Mouse (Mus musculus) liver, embryonic 11.5 days (tissue): ENCODE results near the gene Moxd1. TPM values are rescaled to one million over a fixed set of nuclear protein-coding genes. Genes with fewer than 3 reads are reported as not detected.

Experiments used
- ATAC-seq: fragments of 200-750 bp; cut with Nextera tagmentation; replicated peaks from 2 replicates; pipeline ENCODE4 v1.8.0; 2017; ENCODE audit warnings: moderate number of reproducible peaks, mild to moderate bottlenecking, moderate TSS enrichment, moderate library complexity; ENCODE audit not compliant: low FRiP score
- DNase-seq: peaks from one replicate; pipeline ENCODE4 v3.0.0-alpha.2; 2017; ENCODE audit warnings: low spot score
- H3K27ac ChIP-seq: fragments of 300-500 bp; sonication (generic); 2 replicates; pipeline ENCODE4 v1.5.1; 2014; ENCODE audit warnings: mild to moderate bottlenecking, low read depth, low read length, control low read depth
- H3K27me3 ChIP-seq: fragments of 300-500 bp; sonication (generic); replicated peaks from 2 replicates; pipeline ENCODE4 v1.6.1; 2014; ENCODE audit warnings: low read length, mixed read lengths; ENCODE audit not compliant: control insufficient read depth, insufficient read depth
- H3K36me3 ChIP-seq: fragments of 300-500 bp; sonication (generic); 2 replicates; pipeline ENCODE4 v1.6.1; 2014; ENCODE audit warnings: mild to moderate bottlenecking, low read length, moderate library complexity, mixed read lengths; ENCODE audit not compliant: control insufficient read depth, insufficient read depth
- H3K4me1 ChIP-seq: fragments of 300-500 bp; sonication (generic); replicated peaks from 2 replicates; pipeline ENCODE4 v1.6.1; 2014; ENCODE audit warnings: low read length, mixed read lengths; ENCODE audit not compliant: control insufficient read depth, insufficient read depth
- H3K4me2 ChIP-seq: fragments of 300-500 bp; sonication (generic); 2 replicates; pipeline ENCODE4 v1.6.1; 2014; ENCODE audit warnings: mild to moderate bottlenecking, control low read depth, moderate library complexity
- H3K4me3 ChIP-seq: fragments of 300-500 bp; sonication (generic); 2 replicates; pipeline ENCODE4 v1.5.1; 2014; ENCODE audit warnings: low read depth, low read length, control low read depth
- H3K9ac ChIP-seq: fragments of 300-500 bp; sonication (generic); 2 replicates; pipeline ENCODE4 v1.6.1; 2014; ENCODE audit warnings: low read depth, low read length, control low read depth
- H3K9me3 ChIP-seq: fragments of 300-500 bp; sonication (generic); 2 replicates; pipeline ENCODE4 v1.6.1; 2016; ENCODE audit warnings: low read length, inconsistent platforms, mixed read lengths; ENCODE audit not compliant: control insufficient read depth
- WGBS: fragments of 180-500 bp; shearing (Covaris S2); extraction: QIAGEN DNeasy Blood & Tissue Kit; methylation state at CpG from one replicate; pipeline ENCODE4 v1.1.7; 2014; 5-methylcytosine and 5-hydroxymethylcytosine counted together
- polyA plus RNA-seq: library from polyadenylated mRNA; unstranded; fragments of >200 nt; fragmentation: Nextera tagmentation; extraction: Ambion mirVana; gene quantifications from 2 replicates; pipeline ENCODE4 v1.2.1, GENCODE M21; 2014

Moxd1 gene
- polyA plus RNA-seq, result 2.3 and 2.8 TPM in 2 replicates

DNA sequence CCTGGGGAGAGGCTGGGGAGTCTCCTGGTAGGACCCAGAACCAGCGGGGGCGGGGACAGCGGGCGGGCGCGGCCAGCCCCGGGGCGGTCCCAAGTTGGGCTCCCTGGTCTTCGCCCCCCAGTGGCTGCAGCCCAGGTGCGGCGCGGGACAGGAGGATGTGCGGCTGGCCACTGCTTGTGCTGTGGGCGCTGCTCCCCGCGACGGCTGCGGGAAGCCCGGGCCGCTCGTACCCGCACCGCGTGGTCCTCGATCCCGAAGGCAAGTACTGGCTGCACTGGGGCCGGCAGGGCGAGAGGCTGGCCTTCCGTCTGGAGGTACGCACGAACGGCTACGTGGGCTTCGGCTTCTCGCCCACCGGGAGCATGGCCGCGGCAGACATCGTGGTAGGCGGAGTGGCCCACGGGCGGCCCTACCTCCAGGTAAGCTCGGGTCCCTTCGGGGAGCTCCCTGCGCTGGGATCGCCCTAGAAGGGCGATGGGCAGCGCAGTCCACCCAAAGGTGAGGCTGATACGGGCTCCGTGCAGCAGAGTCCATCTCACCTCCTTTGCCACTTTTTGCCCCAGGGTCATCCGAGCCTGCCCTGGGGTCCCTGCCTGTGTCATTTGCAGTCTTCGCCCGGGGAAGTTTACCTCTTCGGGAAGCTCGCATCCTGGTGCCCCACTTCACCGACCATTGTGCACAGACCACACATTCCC lies at the start of gene Moxd1:
Gene Moxd1, plus strand, starts transcription at position 69 of the 695 bp plus-strand sequence.
- ATAC-seq, result 0 out of 2 replicates have a peak, but pooled peaks have one; percentile 41
- Histone ChIP-seq H3K27ac (no peak within 1 kb of the TSS), H3K36me3 (no peaks in the 10 kb centered on the region), H3K9me3 (no peaks in the 10 kb centered on the region), H3K4me3 (peak within 1 kb of the TSS; percentile 46), H3K9ac (no peak within 1 kb of the TSS), H3K4me1 (no peaks in the 10 kb centered on the region), H3K27me3 (peaks cover 34% of the 10 kb centered on the region), H3K4me2 (peak within 1 kb of the TSS; percentile 72)
- WGBS, result 2% methylated on average over 55 of the region's 56 CpGs
- peak; percentile 39 for DNase-seq

- no peak overlapping the region for H3K4me2 ChIP-seq
- H3K9ac ChIP-seq, result no peak overlapping the region
- WGBS, result 65% methylated on average over 7 of the region's 7 CpGs
- H3K27ac ChIP-seq, result no peak overlapping the region
- DNase-seq, result no peak
- H3K36me3 ChIP-seq, result peaks cover 3% of the 10 kb centered on the region; the same call in 1 of the 2 replicates
- no peak for ATAC-seq
- no peaks in the 10 kb centered on the region for H3K4me1 ChIP-seq
- H3K9me3 ChIP-seq, result no peaks in the 10 kb centered on the region
- no peaks in the 10 kb centered on the region for H3K27me3 ChIP-seq
- no peak overlapping the region for H3K4me3 ChIP-seq
These were observed 32.9 kb upstream of the Moxd1 start for GRCm38 (mm10) chr10:24190392-24190791.

DNA sequence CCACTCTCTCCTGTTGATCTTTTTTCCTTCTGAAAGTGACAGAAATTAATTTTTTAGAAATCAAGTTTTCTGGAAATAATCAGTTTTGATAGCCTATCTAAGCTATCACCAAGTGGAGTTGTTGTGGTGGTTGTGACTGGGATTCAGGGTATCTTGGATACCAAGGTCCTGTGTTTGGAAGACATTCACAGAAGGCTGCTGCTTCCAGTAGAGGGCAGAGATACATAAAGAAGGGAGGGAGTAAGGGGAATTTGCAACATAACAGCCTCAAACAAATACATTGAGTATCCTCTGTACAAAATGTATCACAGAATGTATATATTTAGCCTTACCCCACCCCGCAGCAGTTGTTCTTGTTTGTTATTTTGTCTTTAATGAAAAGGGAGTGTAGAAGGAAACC lies 31.3 kb upstream of the Moxd1 start:
- Histone ChIP-seq H3K9ac (no peak overlapping the region), H3K4me2 (no peak overlapping the region), H3K9me3 (no peaks in the 10 kb centered on the region), H3K36me3 (peaks cover 3% of the 10 kb centered on the region; the same call in 1 of the 2 replicates), H3K4me1 (no peaks in the 10 kb centered on the region), H3K27me3 (no peaks in the 10 kb centered on the region), H3K4me3 (no peak overlapping the region), H3K27ac (no peak overlapping the region)
- ATAC-seq, result no peak
- DNase-seq, result no peak
- WGBS, result 71% methylated on average over 1 of the region's 1 CpGs

- DNase-seq, result no peak
- no peak for ATAC-seq
- no peaks in the 10 kb centered on the region for H3K27me3 ChIP-seq
- no peak overlapping the region for H3K27ac ChIP-seq
- no peak overlapping the region for H3K4me3 ChIP-seq
- H3K4me2 ChIP-seq, result no peak overlapping the region
- no peaks in the 10 kb centered on the region for H3K4me1 ChIP-seq
- WGBS, result 81% methylated on average over 12 of the region's 12 CpGs
- no peaks in the 10 kb centered on the region for H3K9me3 ChIP-seq
- H3K9ac ChIP-seq, result no peak overlapping the region
- no peaks in the 10 kb centered on the region for H3K36me3 ChIP-seq
These were observed 24.0 kb upstream of the Moxd1 start for GRCm38 (mm10) chr10:24199303-24199702.

DNA sequence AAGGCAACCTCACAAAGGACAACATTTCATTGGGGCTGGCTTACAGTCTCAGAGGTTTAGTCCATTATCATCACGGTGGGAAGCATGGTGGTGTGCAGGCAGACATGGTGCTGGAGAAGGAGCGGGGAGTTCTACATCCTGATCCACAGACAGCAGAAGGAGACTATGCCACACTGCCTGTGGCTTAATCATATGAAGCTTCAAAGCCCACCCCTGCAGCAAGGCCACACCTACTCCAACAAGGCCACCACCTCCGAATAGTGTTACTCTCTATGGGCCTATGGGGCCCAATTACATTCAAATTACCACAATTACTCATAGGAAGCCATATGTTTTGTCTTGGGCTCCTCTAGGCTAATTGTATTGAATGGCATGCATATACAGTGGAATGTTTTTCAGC lies 23.2 kb upstream of the Moxd1 start:
- no peaks in the 10 kb centered on the region for H3K4me1 ChIP-seq
- no peak overlapping the region for H3K27ac ChIP-seq
- WGBS, result 79% methylated on average over 3 of the region's 3 CpGs
- no peak for DNase-seq
- H3K27me3 ChIP-seq, result no peaks in the 10 kb centered on the region
- no peaks in the 10 kb centered on the region for H3K9me3 ChIP-seq
- H3K4me3 ChIP-seq, result no peak overlapping the region
- no peak overlapping the region for H3K4me2 ChIP-seq
- no peak for ATAC-seq
- no peak overlapping the region for H3K9ac ChIP-seq
- no peaks in the 10 kb centered on the region for H3K36me3 ChIP-seq

DNA sequence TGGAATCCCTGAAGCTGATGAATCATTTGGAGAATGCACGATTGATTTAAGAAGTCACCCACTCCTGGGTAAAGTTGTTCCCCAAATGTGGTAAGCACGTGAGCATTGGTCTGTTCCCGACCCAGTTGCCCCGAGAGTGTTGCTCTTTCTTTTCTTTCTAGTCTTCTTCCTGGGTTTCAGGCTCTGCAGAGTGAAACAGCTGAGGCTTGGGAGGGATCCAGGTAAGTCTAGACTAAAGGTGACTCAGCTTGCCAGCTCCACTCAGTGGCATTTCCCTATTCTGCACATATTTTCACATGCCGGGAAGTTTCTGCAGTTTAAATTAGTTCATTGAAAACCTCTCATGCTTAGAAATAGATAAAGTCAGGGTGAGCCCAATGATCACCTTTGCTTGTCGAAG lies 13.2 kb upstream of the Moxd1 start:
- ATAC-seq (no peak), DNase-seq (no peak)
- no peak overlapping the region for H3K9ac ChIP-seq
- no peaks in the 10 kb centered on the region for H3K9me3 ChIP-seq
- no peaks in the 10 kb centered on the region for H3K27me3 ChIP-seq
- 78% methylated on average over 6 of the region's 6 CpGs for WGBS
- no peaks in the 10 kb centered on the region for H3K4me1 ChIP-seq
- H3K4me3 ChIP-seq, result no peak overlapping the region
- no peak overlapping the region for H3K27ac ChIP-seq
- H3K4me2 ChIP-seq, result no peak overlapping the region
- H3K36me3 ChIP-seq, result no peaks in the 10 kb centered on the region

- ATAC-seq, result no peak
- Histone ChIP-seq H3K27ac (no peak overlapping the region), H3K4me3 (no peak overlapping the region), H3K27me3 (no peaks in the 10 kb centered on the region), H3K36me3 (no peaks in the 10 kb centered on the region), H3K9me3 (no peaks in the 10 kb centered on the region), H3K4me2 (no peak overlapping the region), H3K9ac (no peak overlapping the region), H3K4me1 (no peaks in the 10 kb centered on the region)
- DNase-seq, result no peak
- 87% methylated on average over 5 of the region's 5 CpGs for WGBS
These were observed 10.0 kb upstream of the Moxd1 start for GRCm38 (mm10) chr10:24213297-24213696.

DNA sequence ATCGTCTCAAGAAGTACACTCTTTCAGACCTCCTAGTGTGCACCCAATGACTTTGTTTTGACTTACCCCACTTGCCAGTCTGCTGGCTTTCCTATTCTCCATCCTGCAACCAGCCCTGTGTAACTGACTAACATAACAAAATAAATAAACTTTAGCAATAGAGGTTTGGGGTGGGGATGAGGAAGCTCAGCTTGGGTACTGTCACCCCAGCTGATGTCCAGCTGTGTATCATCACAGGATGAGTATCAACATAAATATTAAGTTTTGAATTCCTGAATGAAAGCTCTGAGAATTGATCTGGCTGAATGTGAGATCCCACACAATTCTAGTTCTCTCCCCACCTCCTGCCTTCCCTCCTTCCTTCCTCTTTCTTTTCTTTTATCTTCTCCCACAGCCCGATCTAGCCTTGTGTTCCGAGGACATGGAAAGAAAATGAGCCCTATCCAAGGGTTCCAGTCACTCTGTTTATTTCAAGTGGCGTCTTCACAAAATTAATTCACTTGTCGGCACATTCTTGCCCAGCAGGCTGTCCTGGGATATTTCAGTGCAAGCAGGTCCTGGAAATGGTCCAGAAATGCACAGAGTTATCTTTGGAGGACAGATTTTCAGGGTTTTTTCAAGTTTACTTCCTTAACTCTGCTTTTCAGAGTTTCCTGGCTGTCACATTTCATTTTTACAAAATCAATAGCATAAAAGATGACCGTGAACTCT lies 5.6 kb upstream of the Moxd1 start:
- no peak for ATAC-seq
- H3K9me3 ChIP-seq, result no peaks in the 10 kb centered on the region
- H3K4me3 ChIP-seq, result no peak overlapping the region
- H3K27ac ChIP-seq, result no peak overlapping the region
- no peaks in the 10 kb centered on the region for H3K36me3 ChIP-seq
- no peak for DNase-seq
- no peak overlapping the region for H3K4me2 ChIP-seq
- H3K9ac ChIP-seq, result no peak overlapping the region
- 47% methylated on average over 6 of the region's 6 CpGs for WGBS
- peaks cover 8% of the 10 kb centered on the region for H3K27me3 ChIP-seq
- no peaks in the 10 kb centered on the region for H3K4me1 ChIP-seq

DNA sequence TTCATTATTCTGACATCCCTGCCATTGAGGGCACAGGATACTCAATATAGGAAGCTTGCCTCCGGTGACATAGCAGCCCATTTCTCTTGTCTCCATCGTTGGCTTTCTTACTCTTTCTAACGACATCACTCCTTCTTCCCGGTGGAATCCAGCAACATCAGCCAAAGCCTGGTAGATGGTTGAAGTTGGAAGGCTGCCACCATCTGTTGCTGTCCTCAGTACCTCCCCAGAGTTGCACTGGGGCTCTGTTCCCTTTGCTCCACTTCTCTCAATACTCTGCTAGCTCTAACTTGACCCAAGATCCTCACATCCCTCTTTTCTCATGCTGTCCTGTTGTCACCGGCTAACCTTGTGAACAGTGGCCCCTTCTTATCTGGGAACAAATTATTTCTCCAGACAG lies 2.4 kb upstream of the Moxd1 start:
- Histone ChIP-seq H3K9me3 (no peaks in the 10 kb centered on the region), H3K36me3 (no peaks in the 10 kb centered on the region), H3K27ac (no peak overlapping the region), H3K4me3 (no peak overlapping the region), H3K27me3 (peaks cover 34% of the 10 kb centered on the region), H3K4me1 (no peaks in the 10 kb centered on the region), H3K4me2 (no peak overlapping the region), H3K9ac (no peak overlapping the region)
- ATAC-seq (no peak), DNase-seq (no peak)
- 71% methylated on average over 5 of the region's 5 CpGs for WGBS
